Mouse (Mus musculus): ENCODE results near the gene Gm49369.
"Not testable (repeated sequence)": the region's sequence is repeated elsewhere in the genome, so short reads cannot be mapped to it uniquely, and the experiment has no call there.

Gene Gm49369

DNA sequence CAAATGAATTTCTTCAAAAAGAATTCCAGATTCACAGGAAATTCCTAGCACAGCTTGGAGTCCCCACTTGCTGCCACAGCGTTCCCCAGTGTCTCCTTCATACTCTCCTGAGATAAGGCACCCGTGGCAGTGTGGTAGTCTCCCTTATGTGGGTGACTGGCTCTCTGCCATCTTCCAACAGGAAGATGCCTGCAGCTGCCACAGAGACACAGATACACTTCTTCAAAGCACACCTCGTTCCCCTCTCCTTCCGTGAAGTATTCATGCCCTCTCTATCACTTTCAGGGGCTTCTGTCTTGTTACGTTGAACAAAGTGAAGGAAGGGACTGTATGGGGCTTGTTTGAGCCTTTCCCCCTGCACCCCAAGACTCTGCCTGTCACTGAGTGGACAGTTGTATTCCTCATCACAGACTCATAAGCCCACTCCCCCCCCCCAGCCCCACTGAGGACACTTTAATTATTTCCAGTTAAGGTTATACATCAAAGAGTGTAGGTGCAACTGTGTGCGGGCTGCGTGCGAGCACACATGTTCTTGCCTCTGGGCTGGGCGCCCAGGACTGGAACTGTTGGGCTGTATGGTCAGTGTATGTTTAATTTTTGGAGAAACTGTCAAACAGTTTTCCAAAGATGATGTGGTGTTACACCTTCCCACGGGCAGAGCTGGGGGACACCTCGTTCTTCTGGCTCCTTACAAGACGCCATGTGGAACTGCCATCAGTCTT is 58.9 kb downstream of the Gm49369 start:
- no peak for DNase-seq

DNA sequence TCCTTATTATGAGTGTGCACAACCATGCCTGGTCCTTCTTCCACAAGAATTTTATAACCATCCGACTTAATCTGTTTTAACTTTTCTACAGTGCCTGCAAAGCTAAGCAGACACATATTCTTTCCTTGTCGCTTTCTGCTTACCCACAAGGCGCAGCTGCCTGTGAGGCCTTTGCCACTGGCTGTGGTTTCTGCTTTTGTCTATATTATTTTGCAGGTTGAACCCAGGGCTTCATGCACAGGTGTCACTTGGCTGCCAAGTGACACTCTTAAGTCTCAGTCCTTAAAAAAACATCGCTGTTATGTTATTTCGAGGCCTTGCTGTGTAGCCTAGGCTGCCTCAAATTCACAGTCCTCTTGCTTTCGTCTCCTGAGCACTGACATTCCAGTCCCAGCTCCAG is 59.8 kb downstream of the Gm49369 start:
- DNase-seq: no peak

DNA sequence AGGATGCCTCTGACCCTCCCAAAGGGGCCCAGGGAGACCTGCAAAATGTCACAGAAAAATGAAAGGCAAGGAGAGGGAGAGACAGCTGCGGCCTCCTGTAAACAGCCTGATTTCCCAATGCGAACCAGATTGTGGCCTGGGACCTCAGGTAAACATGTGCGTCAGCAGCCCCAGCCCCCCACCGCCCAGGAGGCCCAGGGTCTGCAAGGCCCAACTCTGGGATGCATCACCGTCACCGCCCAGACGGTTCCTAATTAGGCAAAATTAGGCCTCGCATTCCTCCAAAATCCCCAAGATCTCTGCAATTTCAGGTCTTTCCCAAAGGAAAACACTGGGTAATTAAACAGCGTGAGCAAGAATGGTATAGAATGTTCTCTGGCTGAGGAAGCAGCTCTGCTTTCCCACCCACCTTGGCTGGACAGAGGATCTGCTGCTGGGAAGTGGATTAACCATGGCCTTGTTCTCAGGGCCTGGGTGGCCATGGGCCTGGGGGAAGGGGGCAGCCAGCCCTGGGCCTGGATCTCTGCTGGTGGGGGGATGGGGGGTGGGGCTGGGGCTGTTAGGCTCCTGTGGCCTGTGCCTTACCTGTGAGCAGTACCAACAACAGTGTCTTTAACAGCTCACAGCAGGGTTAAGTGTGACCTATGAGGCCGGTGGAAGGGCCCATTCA is 60.7 kb downstream of the Gm49369 start:
- DNase-seq: not testable (repeated sequence)
